Mouse (Mus musculus) c-Kit-positive CD71-positive TER-119-negative erythroid progenitor cells, embryonic 14.5 days (primary cell): Measurements from ENCODE around the gene Mical3.

Experiments used
- DNase-seq: peaks from one replicate; pipeline ENCODE4 v3.0.0-alpha.2; 2013; ENCODE audit warnings: low read depth

Gene Mical3

GRCm38 (mm10) chr6:121004959-121005358 is 125.8 kb downstream of the Mical3 start:
- DNase-seq: no peak

GRCm38 (mm10) chr6:121002952-121003351 is 127.8 kb downstream of the Mical3 start:
- DNase-seq: no peak

GRCm38 (mm10) chr6:120999860-121000526 is 130.8 kb downstream of the Mical3 start:
- no peak for DNase-seq

GRCm38 (mm10) chr6:120999087-120999486 is 131.7 kb downstream of the Mical3 start:
- DNase-seq: no peak

GRCm38 (mm10) chr6:120996607-120997006 is 134.2 kb downstream of the Mical3 start:
- no peak for DNase-seq

- no peak for DNase-seq
These were observed 135.3 kb downstream of the Mical3 start for GRCm38 (mm10) chr6:120995541-120995940.

- DNase-seq: peak; percentile 25
These were observed 138.9 kb downstream of the Mical3 start for GRCm38 (mm10) chr6:120991857-120992256.

- no peak for DNase-seq
These were observed 143.2 kb downstream of the Mical3 start for GRCm38 (mm10) chr6:120987571-120988084.

- DNase-seq: peak; percentile 61
These were observed 143.6 kb downstream of the Mical3 start for GRCm38 (mm10) chr6:120987164-120987563.

GRCm38 (mm10) chr6:120986172-120986571 is 144.6 kb downstream of the Mical3 start:
- no peak for DNase-seq

GRCm38 (mm10) chr6:120982314-120982713 is 148.5 kb downstream of the Mical3 start:
- no peak for DNase-seq

- peak; percentile 30 for DNase-seq
These were observed 149.3 kb downstream of the Mical3 start for GRCm38 (mm10) chr6:120981537-120981936.

GRCm38 (mm10) chr6:120978019-120978621 is 152.7 kb downstream of the Mical3 start:
- no peak for DNase-seq

- no peak for DNase-seq
These were observed 153.8 kb downstream of the Mical3 start for GRCm38 (mm10) chr6:120976991-120977390.

- DNase-seq: no peak
These were observed 154.7 kb downstream of the Mical3 start for GRCm38 (mm10) chr6:120976097-120976496.

- peak; percentile 64 for DNase-seq
These were observed 158.8 kb downstream of the Mical3 start for GRCm38 (mm10) chr6:120971797-120972590.

- no peak for DNase-seq
These were observed 159.6 kb downstream of the Mical3 start for GRCm38 (mm10) chr6:120970939-120971796.

- no peak for DNase-seq
These were observed 165.0 kb downstream of the Mical3 start for GRCm38 (mm10) chr6:120965814-120966213.

- DNase-seq: no peak
These were observed 166.6 kb downstream of the Mical3 start for GRCm38 (mm10) chr6:120964179-120964578.

- DNase-seq: no peak
These were observed 170.3 kb downstream of the Mical3 start for GRCm38 (mm10) chr6:120960338-120961030.

GRCm38 (mm10) chr6:120957331-120957730 is 173.5 kb downstream of the Mical3 start:
- DNase-seq: peak; percentile 37
